ENCODE assay signal across 9 mouse cellular contexts in genomic region chr5:97126005-97126404, GRCm38 (mm10). TPM values are rescaled to one million over a fixed set of nuclear protein-coding genes. Genes with fewer than 3 reads are reported as not detected.
DNase-seq lines count a peak whose midpoint lies in the region; ATAC-seq and TF ChIP-seq lines count a peak whose summit lies in the region.
"Had no signal": no experiment of that assay in that cellular context is flagged by ENCODE, and none has a peak within 500 bp of the region (broad histone marks: within the 10 kb centered on the region; RNA-seq: fewer than 3 reads in every experiment).

No protein-coding gene starts in this region.

- H3K4me1 ChIP-seq in heart, embryonic 12.5 days (replicated peaks): no peaks in the 10 kb centered on the region
- H3K4me1 ChIP-seq in E14TG2a.4 (replicated peaks; ENCODE audit: low read depth, low read length): no peaks in the 10 kb centered on the region
- H3K4me1 ChIP-seq in midbrain, embryonic 15.5 days: no peaks in the 10 kb centered on the region
- H3K4me1 ChIP-seq: liver, embryonic 15.5 days had no signal

- H3K27ac ChIP-seq in heart, embryonic 12.5 days (ENCODE audit: poor library complexity, severe bottlenecking): no peak overlapping the region
- no peak overlapping the region for H3K27ac ChIP-seq in midbrain, embryonic 15.5 days
- H3K27ac ChIP-seq: liver, embryonic 15.5 days had no signal

- H3K9me3 ChIP-seq in heart, embryonic 12.5 days (replicated peaks): no peaks in the 10 kb centered on the region
- no peaks in the 10 kb centered on the region for H3K9me3 ChIP-seq in E14TG2a.4 (ENCODE audit: low read length)
- no peaks in the 10 kb centered on the region for H3K9me3 ChIP-seq in midbrain, embryonic 15.5 days
- H3K9me3 ChIP-seq: liver, embryonic 15.5 days had no signal

- TF ChIP-seq CTCF in E14TG2a.4 (conservative IDR thresholded peaks at IDR 0.05; ENCODE audit: low read length): peak; percentile 37

- no peak overlapping the region for H3K4me3 ChIP-seq in heart, embryonic 12.5 days
- no peak overlapping the region for H3K4me3 ChIP-seq in E14TG2a.4 (replicated peaks; ENCODE audit: low read length)
- H3K4me3 ChIP-seq in midbrain, embryonic 15.5 days: no peak overlapping the region
- H3K4me3 ChIP-seq: liver, embryonic 15.5 days had no signal

- no peaks in the 10 kb centered on the region for H3K36me3 ChIP-seq in heart, embryonic 12.5 days
- H3K36me3 ChIP-seq in E14TG2a.4 (ENCODE audit: insufficient read depth, low read length): no peaks in the 10 kb centered on the region
- H3K36me3 ChIP-seq in midbrain, embryonic 15.5 days (replicated peaks): no peaks in the 10 kb centered on the region
- H3K36me3 ChIP-seq: liver, embryonic 15.5 days had no signal

- ATAC-seq in heart, embryonic 12.5 days (ENCODE audit: insufficient number of reproducible peaks, low FRiP score): no peak
- peak; percentile 78 for ATAC-seq in midbrain, embryonic 15.5 days (replicated peaks)

- 0 out of 2 replicates have a peak, but pooled peaks cover 5% of the 10 kb centered on the region for H3K27me3 ChIP-seq in heart, embryonic 12.5 days (replicated peaks)
- no peaks in the 10 kb centered on the region for H3K27me3 ChIP-seq in E14TG2a.4 (ENCODE audit: insufficient read depth, low read length)
- 0 out of 2 replicates have a peak, but pooled peaks cover 7% of the 10 kb centered on the region for H3K27me3 ChIP-seq in midbrain, embryonic 15.5 days (replicated peaks)
- H3K27me3 ChIP-seq: liver, embryonic 15.5 days had no signal

- intact Hi-C loops in heart, postnatal 10 days (cut with DNase I): loop anchor here (1.0 to 10.0 kb wide), 6 partner anchors 471 to 1736 kb away; partner anchors contain the start of genes Antxr2 and Cfap299
- intact Hi-C loops in left cerebral cortex, postnatal 14 days (cut with DNase I): loop anchor here (5.0 to 10.0 kb wide), 4 partner anchors 471 to 1749 kb away; partner anchors contain the start of gene Cfap299

- WGBS in heart, embryonic 12.5 days: 13% methylated on average over 4 of the region's 4 CpGs
- 16% methylated on average over 4 of the region's 4 CpGs for WGBS in midbrain, embryonic 15.5 days

- H3K9ac ChIP-seq in heart, embryonic 12.5 days: no peak overlapping the region
- H3K9ac ChIP-seq in midbrain, embryonic 15.5 days: no peak overlapping the region
- H3K9ac ChIP-seq: liver, embryonic 15.5 days had no signal

- peak; percentile 37 to 63 for DNase-seq in heart, postnatal 10 days
- DNase-seq in c-Kit-positive CD71-positive TER-119-positive erythroid progenitor cells, embryonic 14.5 days (ENCODE audit: low spot score): peak; percentile 17
- DNase-seq in forelimb bud, embryonic 11.5 days (ENCODE audit: low read depth, low spot score): peak; percentile 73
- peak; percentile 49 to 67 for DNase-seq in left cerebral cortex, postnatal 14 days (ENCODE audit: low spot score in 2 of 2)
- DNase-seq in thymus, postnatal 4 days: peak; percentile 51

- H3K4me2 ChIP-seq in heart, embryonic 12.5 days: no peak overlapping the region
- H3K4me2 ChIP-seq in midbrain, embryonic 15.5 days: no peak overlapping the region
- H3K4me2 ChIP-seq: liver, embryonic 15.5 days had no signal

RNA-seq across cellular contexts. Expression of gene Paqr3, which starts 14.6 kb away (rescaled TPM):
- total RNA-seq in heart, postnatal 10 days (2021): 1 to 10 TPM; 2.4 to 3.5 TPM
- polyA plus RNA-seq in heart, embryonic 12.5 days (2016; fragmentation: Nextera tagmentation; extraction: Ambion mirVana): 1.9 and 2.5 TPM in 2 replicates
- total RNA-seq in left cerebral cortex, postnatal 14 days (2021): 10 to 100 TPM; 27.2 to 29.3 TPM
- 26.7 and 28.3 TPM in 2 replicates for polyA plus RNA-seq in midbrain, embryonic 15.5 days (2015; fragmentation: Nextera tagmentation; extraction: Ambion mirVana)

Comparison
In these comparisons a context has a peak if more than half of its experiments do, and no peak if none do; other contexts are left out.
1. DNase-seq: peak in every context shown above with its lines; median percentile 73 in forelimb bud, embryonic 11.5 days; 58 in left cerebral cortex, postnatal 14 days; 51 in thymus, postnatal 4 days; 50 in heart, postnatal 10 days; 17 in c-Kit-positive CD71-positive TER-119-positive erythroid progenitor cells, embryonic 14.5 days.
2. RNA of gene Paqr3, which starts 14.6 kb away (total RNA-seq): 27.2 to 29.3 TPM in left cerebral cortex, postnatal 14 days; 2.4 to 3.5 TPM in heart, postnatal 10 days; every median in the first group is over 4 times any median in the second.